Mouse (Mus musculus) lung, postnatal 0 days (tissue): ENCODE data around the gene Birc3.

Source experiments
- CTCF ChIP-seq: IDR thresholded peaks from 2 replicates; pipeline ENCODE4 v1.5.1; 2016; ENCODE audit warnings: antibody characterized with exemption, mild to moderate bottlenecking
- EP300 ChIP-seq: IDR thresholded peaks from 2 replicates; pipeline ENCODE4 v1.6.1; 2016; ENCODE audit warnings: antibody characterized with exemption, mild to moderate bottlenecking, control low read depth

- TF ChIP-seq EP300, result no peak
- no peak for TF ChIP-seq CTCF
Measured at GRCm38 (mm10) chr9:7855912-7856311, 17.1 kb downstream of the Birc3 start.
